Mouse (Mus musculus) kidney, postnatal 4 days (tissue): ENCODE data around the gene Pcolce2.

ENCODE experiments used
- DNase-seq, 2 experiments: peaks; one replicate each; pipeline ENCODE4 v3.0.0; 2021; ENCODE audit warnings: mixed read lengths in 2 of 2

The Pcolce2 gene

GRCm38 (mm10) chr9:95736238-95736637 lies 98.8 kb downstream of the Pcolce2 start:
- DNase-seq = no peak

- peak in 1 of 2 experiments; percentile 4 for DNase-seq
These were observed 107.6 kb downstream of the Pcolce2 start for GRCm38 (mm10) chr9:95744845-95745613.

GRCm38 (mm10) chr9:95747298-95747697 lies 109.9 kb downstream of the Pcolce2 start:
- no peak for DNase-seq
